Mouse (Mus musculus): Measurements from ENCODE around the gene Kank2.

- TF ChIP-seq CTCF (IDR thresholded peaks at IDR 0.05; ENCODE audit: extremely low read depth, insufficient read depth, insufficient read length, insufficient replicate concordance) (no peak), POLR2A (IDR thresholded peaks at IDR 0.05; ENCODE audit: low read depth, low read length) (no peak)
Measured at GRCm38 (mm10) chr9:21846755-21847341, 48.3 kb upstream of the Kank2 start.
